Mouse (Mus musculus): ENCODE measurements at regions not wholly inside any gene's neighbourhood (a gene's known extent, or its start where the extent isn't known, plus 50 kb on each side); places are given as distances from the start of the nearest gene placed in this dataset.

GRCm38 (mm10) chr2:74099671-74100372, 188.7 kb upstream of the Atp5g3 start:
- DNase-seq (ENCODE audit: low spot score) = no peak

- no peak for DNase-seq (ENCODE audit: low spot score)
These were observed 185.7 kb upstream of the Atp5g3 start for GRCm38 (mm10) chr2:74096809-74097208.

- DNase-seq (ENCODE audit: low spot score) = no peak
These were observed 182.4 kb upstream of the Atp5g3 start for GRCm38 (mm10) chr2:74093494-74093893.

GRCm38 (mm10) chr2:74087375-74087774, 176.2 kb upstream of the Atp5g3 start:
- DNase-seq (ENCODE audit: low spot score) = no peak

- no peak for DNase-seq (ENCODE audit: low spot score)
These were observed 173.8 kb upstream of the Atp5g3 start for GRCm38 (mm10) chr2:74084971-74085370.

- DNase-seq (ENCODE audit: low spot score) = no peak
These were observed 165.6 kb upstream of the Atp5g3 start for GRCm38 (mm10) chr2:74076774-74077173.

- no peak for DNase-seq (ENCODE audit: low spot score)
These were observed 164.4 kb upstream of the Atp5g3 start for GRCm38 (mm10) chr2:74075566-74075965.

GRCm38 (mm10) chr2:74073396-74073795, 162.3 kb upstream of the Atp5g3 start:
- DNase-seq (ENCODE audit: low spot score) = no peak

- DNase-seq (ENCODE audit: low spot score) = peak; percentile 28
These were observed 155.5 kb upstream of the Atp5g3 start for GRCm38 (mm10) chr2:74066652-74067051.

- DNase-seq (ENCODE audit: low spot score) = no peak
These were observed 153.2 kb upstream of the Atp5g3 start for GRCm38 (mm10) chr2:74064369-74064768.

GRCm38 (mm10) chr2:74063777-74064176, 152.7 kb upstream of the Atp5g3 start:
- no peak for DNase-seq (ENCODE audit: low spot score)

- DNase-seq (ENCODE audit: low spot score) = no peak
These were observed 152.2 kb upstream of the Atp5g3 start for GRCm38 (mm10) chr2:74063302-74063701.

GRCm38 (mm10) chr2:74042430-74042829, 131.3 kb upstream of the Atp5g3 start:
- no peak for DNase-seq (ENCODE audit: low spot score)

- no peak for DNase-seq (ENCODE audit: low spot score)
These were observed 128.5 kb upstream of the Atp5g3 start for GRCm38 (mm10) chr2:74039580-74039979.

GRCm38 (mm10) chr2:74036043-74036442, 124.9 kb upstream of the Atp5g3 start:
- DNase-seq (ENCODE audit: low spot score) = no peak

GRCm38 (mm10) chr2:74032177-74033021, 121.3 kb upstream of the Atp5g3 start:
- no peak for DNase-seq (ENCODE audit: low spot score)

- DNase-seq (ENCODE audit: low spot score) = no peak
These were observed 118.8 kb upstream of the Atp5g3 start for GRCm38 (mm10) chr2:74029938-74030337.

- DNase-seq (ENCODE audit: low spot score) = no peak
These were observed 116.4 kb upstream of the Atp5g3 start for GRCm38 (mm10) chr2:74027404-74028104.

GRCm38 (mm10) chr2:74015146-74015545, 104.0 kb upstream of the Atp5g3 start:
- DNase-seq (ENCODE audit: low spot score) = no peak

- DNase-seq (ENCODE audit: low spot score) = no peak
These were observed 103.1 kb upstream of the Atp5g3 start for GRCm38 (mm10) chr2:74014201-74014600.

GRCm38 (mm10) chr2:73998531-73998930, 87.4 kb upstream of the Atp5g3 start:
- no peak for DNase-seq (ENCODE audit: low spot score)

GRCm38 (mm10) chr2:73996986-73997385, 85.9 kb upstream of the Atp5g3 start:
- no peak for DNase-seq (ENCODE audit: low spot score)

- DNase-seq (ENCODE audit: low spot score) = no peak
These were observed 80.7 kb upstream of the Atp5g3 start for GRCm38 (mm10) chr2:73991818-73992217.
